Mouse (Mus musculus) ES-Bruce4 (cell line): ENCODE results near the gene Mapk3.

Experiments used
- CTCF ChIP-seq: IDR thresholded peaks from one replicate; pipeline ENCODE4 v1.8.1; 2011; ENCODE audit warnings: low read depth, low read length
- EP300 ChIP-seq: IDR thresholded peaks from 2 replicates; pipeline ENCODE4 v1.6.1; 2011; ENCODE audit warnings: low read depth, low read length; ENCODE audit not compliant: insufficient read depth

GRCm38 (mm10) chr7:126789141-126789540 lies 29.7 kb downstream of the Mapk3 start:
- TF ChIP-seq CTCF (no peak), EP300 (no peak)
